Mouse (Mus musculus) small intestine, adult 2 months (tissue): ENCODE results near the gene Smad1.

ENCODE experiments used
- CTCF ChIP-seq: fragments of 200-500 bp; IDR thresholded peaks from 2 replicates; pipeline ENCODE4 v1.5.1; 2012; ENCODE audit warnings: low read depth, mild to moderate bottlenecking, control low read depth, inconsistent platforms, low read length, moderate library complexity, mixed read lengths; ENCODE audit not compliant: insufficient replicate concordance, insufficient read length; ENCODE audit errors: extremely low read depth
- POLR2A ChIP-seq: fragments of 200-500 bp; IDR thresholded peaks from 2 replicates; pipeline ENCODE4 v1.6.1; 2012; ENCODE audit warnings: low read depth, mild to moderate bottlenecking, control low read depth, inconsistent platforms, low read length, moderate library complexity

- TF ChIP-seq CTCF = no peak
- TF ChIP-seq POLR2A = no peak
These were observed 48.0 kb upstream of the Smad1 start for GRCm38 (mm10) chr8:79447260-79447853.
